Mouse (Mus musculus): ENCODE data around the gene Efna2. TPM values are rescaled to one million over a fixed set of nuclear protein-coding genes. Genes with fewer than 3 reads are reported as not detected.

The Efna2 gene
- total and polyA plus RNA-seq, 3 experiments: 0.23 to 1.5 (median 0.86) TPM

DNA sequence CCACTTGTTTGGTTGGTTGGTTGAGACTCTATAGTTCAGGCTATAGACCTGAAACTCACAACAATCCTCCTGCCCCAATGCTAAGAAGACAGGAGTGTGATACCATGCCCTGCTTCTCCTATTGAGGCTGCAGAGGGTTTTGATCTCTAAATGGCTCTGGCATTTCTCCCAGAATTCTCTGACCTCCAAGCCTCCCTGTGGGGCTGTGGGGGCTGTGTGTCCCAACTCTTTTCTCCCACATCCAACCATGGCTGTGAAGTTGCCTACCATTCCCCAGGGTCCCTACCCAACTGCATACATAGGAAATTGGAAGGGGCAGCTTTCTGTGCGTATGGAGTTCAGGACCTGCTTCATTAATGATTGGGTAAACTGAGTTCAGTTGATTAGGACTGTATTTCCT lies 16.9 kb downstream of the Efna2 start:
- Histone ChIP-seq H3K79me2 (replicated peaks; ENCODE audit: control insufficient read depth, extremely low read depth, insufficient read depth, poor library complexity, severe bottlenecking) (no peaks in the 10 kb centered on the region), H3K36me3 (replicated peaks in 1 of 2; ENCODE audit: control insufficient read depth in 1 of 2, insufficient read depth in 1 of 2, low read length in 1 of 2) (no peaks in the 10 kb centered on the region), H3K27me3 (replicated peaks) (peaks cover 69% of the 10 kb centered on the region), H3K4me2 (ENCODE audit: insufficient read depth, low read depth, poor library complexity, severe bottlenecking) (no peak overlapping the region), H3K4me1 (ENCODE audit: control insufficient read depth in 1 of 2, insufficient read depth in 2 of 2) (peaks cover 2 to 4% of the 10 kb centered on the region in 2 experiments; a peak in 2 of 4 replicates), H3K9me3 (replicated peaks; ENCODE audit: low read length) (no peaks in the 10 kb centered on the region), H3K4me3 (replicated peaks in 1 of 3; ENCODE audit: low read depth in 2 of 3, low read length in 2 of 3, poor library complexity in 1 of 3) (no peak overlapping the region), H3K27ac (ENCODE audit: insufficient read depth, low read depth) (no peak overlapping the region), H3K9ac (ENCODE audit: insufficient read depth, low read depth) (no peak overlapping the region)
- no peak for DNase-seq (ENCODE audit: extremely low read depth)
- TF ChIP-seq UBTF (IDR thresholded peaks at IDR 0.05; ENCODE audit: low read depth, low read length) (no peak), IRF4 (IDR thresholded peaks at IDR 0.05; ENCODE audit: low read depth, low read length) (no peak), ZNF384 (IDR thresholded peaks at IDR 0.05; ENCODE audit: low read depth, low read length) (no peak), ZKSCAN1 (IDR thresholded peaks at IDR 0.05; ENCODE audit: borderline replicate concordance, low read depth, low read length) (no peak), MAX (IDR thresholded peaks at IDR 0.05; ENCODE audit: low read length) (no peak), RAD21 (IDR thresholded peaks at IDR 0.05; ENCODE audit: low read depth, low read length) (no peak), TBP (conservative IDR thresholded peaks at IDR 0.05; ENCODE audit: low read depth, low read length) (no peak), ELF1 (IDR thresholded peaks at IDR 0.05; ENCODE audit: low read depth, low read length) (no peak), USF1 (IDR thresholded peaks at IDR 0.05; ENCODE audit: low read depth, low read length) (no peak), PAX5 (IDR thresholded peaks at IDR 0.05; ENCODE audit: low read length) (no peak), E2F4 (IDR thresholded peaks at IDR 0.05; ENCODE audit: insufficient replicate concordance, low read depth, low read length) (no peak), ZMIZ1 (IDR thresholded peaks at IDR 0.05; ENCODE audit: low read depth, low read length) (no peak), CHD1 (IDR thresholded peaks at IDR 0.05; ENCODE audit: low read depth, low read length) (no peak), BHLHE40 (IDR thresholded peaks at IDR 0.05; ENCODE audit: low read depth, low read length) (no peak), KAT2A (IDR thresholded peaks at IDR 0.05; ENCODE audit: insufficient replicate concordance, low read length) (no peak)
- in situ Hi-C loops (cut with MboI; ENCODE audit: low pct_ligation_motif_present, low pct_unique_long_range_greater_than_20kb, low sequenced_read_pairs) (no loop called here), dilution Hi-C loops (cut with MboI; ENCODE audit: extremely low pct_ligation_motif_present, extremely low pct_unique_long_range_greater_than_20kb, low sequenced_read_pairs) (no loop called here)

DNA sequence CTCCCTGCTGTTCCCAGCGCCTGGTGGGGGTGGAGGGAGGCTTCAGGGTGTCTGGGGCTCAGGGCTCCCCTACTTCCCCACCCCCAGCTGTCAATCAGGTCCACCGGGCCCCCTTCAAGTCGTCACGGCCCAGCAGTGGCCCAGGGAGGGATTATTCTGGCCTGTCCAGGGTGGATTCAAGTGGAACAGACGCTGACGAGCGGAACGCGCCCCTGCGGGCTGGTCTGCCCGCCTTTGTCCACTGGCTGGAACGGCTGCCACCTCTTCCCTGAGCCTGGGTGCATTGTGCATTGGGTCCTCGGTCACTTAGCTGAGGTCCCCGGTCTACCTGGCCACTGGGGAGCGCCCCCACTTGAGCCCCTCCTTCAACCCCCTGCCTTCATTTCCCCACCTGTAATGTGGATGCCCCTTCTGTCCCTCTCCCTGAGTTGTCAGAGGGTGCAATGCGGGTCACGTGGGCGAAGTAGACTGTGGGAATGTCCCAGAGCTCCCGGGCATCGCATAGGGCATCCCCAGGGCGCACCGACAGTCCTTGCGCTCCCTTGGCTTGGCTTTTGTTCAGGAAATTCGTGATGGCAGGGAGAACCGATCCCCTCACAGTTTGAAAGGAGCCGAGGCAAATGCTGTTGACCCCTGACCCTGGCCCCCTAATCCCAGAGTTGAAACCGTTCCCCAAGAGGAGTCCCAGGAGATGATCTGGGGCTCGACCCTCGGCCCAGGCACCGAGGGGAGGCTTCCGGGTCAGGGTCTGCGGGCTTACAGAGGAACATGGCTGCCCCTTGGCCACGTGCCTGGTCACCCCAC lies 17.7 kb downstream of the Efna2 start:
- in situ Hi-C loops (cut with MboI; ENCODE audit: low pct_ligation_motif_present, low pct_unique_long_range_greater_than_20kb, low sequenced_read_pairs): no loop called here

More for the DNA sequence above, 17.7 kb downstream of the Efna2 start:
- dilution Hi-C loops (cut with MboI; ENCODE audit: extremely low pct_ligation_motif_present, extremely low pct_unique_long_range_greater_than_20kb, low sequenced_read_pairs): no loop called here
- H3K9ac ChIP-seq (ENCODE audit: insufficient read depth, low read depth): no peak overlapping the region
- H3K27ac ChIP-seq (ENCODE audit: insufficient read depth, low read depth): no peak overlapping the region
- no peaks in the 10 kb centered on the region for H3K36me3 ChIP-seq (replicated peaks in 1 of 2; ENCODE audit: control insufficient read depth in 1 of 2, insufficient read depth in 1 of 2, low read length in 1 of 2)
- TF ChIP-seq ZKSCAN1 (IDR thresholded peaks at IDR 0.05; ENCODE audit: borderline replicate concordance, low read depth, low read length) (no peak), IRF4 (IDR thresholded peaks at IDR 0.05; ENCODE audit: low read depth, low read length) (no peak)
- no peak overlapping the region for H3K4me2 ChIP-seq (ENCODE audit: insufficient read depth, low read depth, poor library complexity, severe bottlenecking)
- no peaks in the 10 kb centered on the region for H3K79me2 ChIP-seq (replicated peaks; ENCODE audit: control insufficient read depth, extremely low read depth, insufficient read depth, poor library complexity, severe bottlenecking)
- no peak overlapping the region for H3K4me3 ChIP-seq (replicated peaks in 1 of 3; ENCODE audit: low read depth in 2 of 3, low read length in 2 of 3, poor library complexity in 1 of 3)
- H3K9me3 ChIP-seq (replicated peaks; ENCODE audit: low read length): no peaks in the 10 kb centered on the region
- H3K4me1 ChIP-seq (ENCODE audit: control insufficient read depth in 1 of 2, insufficient read depth in 2 of 2): peaks cover 2 to 4% of the 10 kb centered on the region in 2 experiments; a peak in 2 of 4 replicates
- DNase-seq (ENCODE audit: extremely low read depth): no peak
- H3K27me3 ChIP-seq (replicated peaks): peaks cover 63% of the 10 kb centered on the region

Data from CH12.LX (cell line).